10 mouse cellular contexts compared by ENCODE assay signal in genomic region chr3:88640676-88641075, GRCm38 (mm10). TPM values are rescaled to one million over a fixed set of nuclear protein-coding genes. Genes with fewer than 3 reads are reported as not detected.
DNase-seq lines count a peak whose midpoint lies in the region; ATAC-seq and TF ChIP-seq lines count a peak whose summit lies in the region.
"Had no signal": no experiment of that assay in that cellular context is flagged by ENCODE, and none has a peak within 500 bp of the region (broad histone marks: within the 10 kb centered on the region; RNA-seq: fewer than 3 reads in every experiment).

No protein-coding gene starts in this region.

- H3K4me1 ChIP-seq in heart, embryonic 12.5 days (replicated peaks) = peaks cover 13% of the 10 kb centered on the region
- H3K4me1 ChIP-seq in embryonic facial prominence, embryonic 14.5 days (ENCODE audit: control insufficient read depth, insufficient read depth, low read length) = no peaks in the 10 kb centered on the region
- no peaks in the 10 kb centered on the region for H3K4me1 ChIP-seq in intestine, embryonic 16.5 days (ENCODE audit: control insufficient read depth, insufficient read depth, low read length)

- ATAC-seq in heart, embryonic 12.5 days (ENCODE audit: insufficient number of reproducible peaks, low FRiP score) = no peak
- no peak for ATAC-seq in embryonic facial prominence, embryonic 14.5 days (ENCODE audit: low read depth)
- 0 out of 2 replicates have a peak, but pooled peaks have one; percentile 33 for ATAC-seq in intestine, embryonic 16.5 days

- H3K27me3 ChIP-seq in heart, embryonic 12.5 days (replicated peaks) = no peaks in the 10 kb centered on the region
- H3K27me3 ChIP-seq in C2C12 (ENCODE audit: control insufficient read depth, insufficient read depth, insufficient read length) = no peaks in the 10 kb centered on the region
- H3K27me3 ChIP-seq in embryonic facial prominence, embryonic 14.5 days (replicated peaks; ENCODE audit: control insufficient read depth, insufficient read depth, low read length) = no peaks in the 10 kb centered on the region
- no peaks in the 10 kb centered on the region for H3K27me3 ChIP-seq in intestine, embryonic 16.5 days (replicated peaks; ENCODE audit: control insufficient read depth, insufficient read depth, low read length)

- H3K9ac ChIP-seq in heart, embryonic 12.5 days = no peak overlapping the region
- H3K9ac ChIP-seq in embryonic facial prominence, embryonic 14.5 days (ENCODE audit: low read depth, low read length) = no peak overlapping the region
- H3K9ac ChIP-seq in intestine, embryonic 16.5 days (ENCODE audit: low read depth, low read length) = no peak overlapping the region

- DNase-seq in heart, adult 8-10 months (ENCODE audit: low spot score) = peak; percentile 62
- peak; percentile 73 for DNase-seq in adrenal gland, postnatal 10 days
- DNase-seq in embryonic facial prominence, embryonic 14.5 days (ENCODE audit: low spot score) = peak; percentile 68
- peak; percentile 73 for DNase-seq in mesoderm, embryonic 11.5 days (ENCODE audit: low read depth, low spot score)
- peak; percentile 66 to 68 for DNase-seq in thymus, postnatal 36 days

- H3K9me3 ChIP-seq in heart, embryonic 12.5 days (replicated peaks) = no peaks in the 10 kb centered on the region
- H3K9me3 ChIP-seq in embryonic facial prominence, embryonic 14.5 days (ENCODE audit: control insufficient read depth, low read length) = 0 out of 2 replicates have a peak, but pooled peaks cover 3% of the 10 kb centered on the region
- no peaks in the 10 kb centered on the region for H3K9me3 ChIP-seq in intestine, embryonic 16.5 days (ENCODE audit: control insufficient read depth, low read length)

- H3ac ChIP-seq in C2C12 (ENCODE audit: control insufficient read depth, insufficient read length, low read depth) = no peak overlapping the region

- H3K36me3 ChIP-seq in heart, embryonic 12.5 days = peaks cover 94% of the 10 kb centered on the region
- H3K36me3 ChIP-seq in C2C12 (ENCODE audit: control insufficient read depth, insufficient read depth) = peaks cover 98% of the 10 kb centered on the region
- peaks cover 97% of the 10 kb centered on the region for H3K36me3 ChIP-seq in embryonic facial prominence, embryonic 14.5 days (ENCODE audit: control insufficient read depth, insufficient read depth, low read length)
- peaks cover 55% of the 10 kb centered on the region for H3K36me3 ChIP-seq in intestine, embryonic 16.5 days (ENCODE audit: control insufficient read depth, insufficient read depth, low read length)

- peak; percentile 3 for TF ChIP-seq CTCF in C2C12 (IDR thresholded peaks at IDR 0.05; ENCODE audit: control insufficient read depth, insufficient read depth, insufficient read length)

- no peak overlapping the region for H3K4me3 ChIP-seq in heart, embryonic 12.5 days
- no peak overlapping the region for H3K4me3 ChIP-seq in C2C12 (ENCODE audit: insufficient read depth, poor library complexity, severe bottlenecking)
- H3K4me3 ChIP-seq in embryonic facial prominence, embryonic 14.5 days (ENCODE audit: low read depth, low read length) = no peak overlapping the region
- H3K4me3 ChIP-seq in intestine, embryonic 16.5 days (ENCODE audit: low read length) = no peak overlapping the region

- 79% methylated on average over 1 of the region's 1 CpGs for WGBS in heart, embryonic 12.5 days
- WGBS in embryonic facial prominence, embryonic 14.5 days = 71% methylated on average over 1 of the region's 1 CpGs
- WGBS in intestine, embryonic 16.5 days = 75% methylated on average over 1 of the region's 1 CpGs

- no peaks in the 10 kb centered on the region for H3K79me2 ChIP-seq in C2C12 (ENCODE audit: control insufficient read depth, insufficient read depth)

- H3K79me3 ChIP-seq in C2C12 (ENCODE audit: low read depth) = no peaks in the 10 kb centered on the region

- no peak overlapping the region for H3K4me2 ChIP-seq in heart, embryonic 12.5 days
- no peak overlapping the region for H3K4me2 ChIP-seq in embryonic facial prominence, embryonic 14.5 days (ENCODE audit: low read depth, low read length)
- H3K4me2 ChIP-seq in intestine, embryonic 16.5 days (ENCODE audit: low read depth, low read length) = no peak overlapping the region

- H3K27ac ChIP-seq in heart, embryonic 12.5 days (ENCODE audit: poor library complexity, severe bottlenecking) = no peak overlapping the region
- H3K27ac ChIP-seq in embryonic facial prominence, embryonic 14.5 days (replicated peaks; ENCODE audit: low read depth, low read length) = no peak overlapping the region
- no peak overlapping the region for H3K27ac ChIP-seq in intestine, embryonic 16.5 days (ENCODE audit: low read length)

TF ChIP-seq in C2C12, 6 proteins besides CTCF, POLR2A, EP300 and RAD21:
- no peak for TF ChIP-seq MAX (IDR thresholded peaks at IDR 0.05)

RNA-seq across cellular contexts. Expression of gene Rxfp4, which starts 12.3 kb away (rescaled TPM):
- total RNA-seq in heart, adult 8-10 months (2022) = under 1 TPM in 1 of 4 experiments, not detected in 3; 0.23 TPM
- polyA plus RNA-seq in heart, embryonic 12.5 days (2016; fragmentation: Nextera tagmentation; extraction: Ambion mirVana) = not detected in 2 replicates
- 0.05 TPM for polyA plus RNA-seq in C2C12 (2012; fragmentation: generic; extraction: Trizol)
- total RNA-seq in adrenal gland, postnatal 10 days (2021) = not detected
- polyA plus RNA-seq in embryonic facial prominence, embryonic 14.5 days (2014; fragmentation: Nextera tagmentation; extraction: Ambion mirVana) = 0.18 TPM in 1 of 2 replicates, not detected in the other
- polyA plus RNA-seq in intestine, embryonic 16.5 days (2015; fragmentation: Nextera tagmentation; extraction: Ambion mirVana) = not detected in 2 replicates
- total RNA-seq: layer of hippocampus, postnatal 10 days had no signal
- polyA plus RNA-seq: small intestine, adult 2 months had no signal

RNA-seq across cellular contexts. Expression of gene Arhgef2, which starts 34.9 kb away (rescaled TPM):
- 10 to 100 TPM; 38.8 to 45.9 (median 41.4) TPM for total RNA-seq in heart, adult 8-10 months (2022)
- polyA plus RNA-seq in heart, embryonic 12.5 days (2016; fragmentation: Nextera tagmentation; extraction: Ambion mirVana) = 84.5 and 91.8 TPM in 2 replicates
- 88.3 TPM for polyA plus RNA-seq in C2C12 (2012; fragmentation: generic; extraction: Trizol)
- 10 to 100 TPM; 51.4 to 71.5 TPM for total RNA-seq in adrenal gland, postnatal 10 days (2021)
- 88.0 and 88.7 TPM in 2 replicates for polyA plus RNA-seq in embryonic facial prominence, embryonic 14.5 days (2014; fragmentation: Nextera tagmentation; extraction: Ambion mirVana)
- polyA plus RNA-seq in intestine, embryonic 16.5 days (2015; fragmentation: Nextera tagmentation; extraction: Ambion mirVana) = 41.5 and 43.7 TPM in 2 replicates

RNA-seq across cellular contexts. Expression of gene Khdc4, which starts 44.9 kb away (rescaled TPM):
- total RNA-seq in heart, adult 8-10 months (2022) = 10 to 100 TPM; 26.3 to 31.5 (median 27.8) TPM
- 75.3 and 75.6 TPM in 2 replicates for polyA plus RNA-seq in heart, embryonic 12.5 days (2016; fragmentation: Nextera tagmentation; extraction: Ambion mirVana)
- 14.4 TPM for polyA plus RNA-seq in C2C12 (2012; fragmentation: generic; extraction: Trizol)
- total RNA-seq in adrenal gland, postnatal 10 days (2021) = 10 to 100 TPM; 46.7 to 60.5 TPM
- 66.4 and 70.3 TPM in 2 replicates for polyA plus RNA-seq in embryonic facial prominence, embryonic 14.5 days (2014; fragmentation: Nextera tagmentation; extraction: Ambion mirVana)
- polyA plus RNA-seq in intestine, embryonic 16.5 days (2015; fragmentation: Nextera tagmentation; extraction: Ambion mirVana) = 61.1 and 61.5 TPM in 2 replicates
